Mouse (Mus musculus) Patski (cell line): ENCODE results near the gene Oosp2. TPM values are rescaled to one million over a fixed set of nuclear protein-coding genes. Genes with fewer than 3 reads are reported as not detected.

Experiments used
- ATAC-seq: fragments of 100-300 bp; one replicate; pipeline ENCODE4 v1.8.0; 2021
- CTCF ChIA-PET: fragments of 350-600 bp; sonication (Branson Sonifier 250); formaldehyde crosslinking; loops from one replicate; lab custom pipeline; 2022; ENCODE audit warnings: inconsistent platforms; lab: Charles Lee
- POLR2A ChIA-PET: fragments of 350-600 bp; sonication (Branson Sonifier 250); formaldehyde crosslinking; loops from one replicate; lab custom pipeline; 2022; ENCODE audit warnings: antibody characterized with exemption, inconsistent platforms; lab: Charles Lee
- DNase-seq: peaks from one replicate; pipeline ENCODE4 v3.0.0-alpha.2; 2011; ENCODE audit warnings: low read depth, low spot score
- H3K27me3 ChIP-seq: fragments of 371-371 bp; one replicate; pipeline ENCODE4 v1.5.1; 2021
- CTCF ChIP-seq: fragments of 100-300 bp; IDR thresholded peaks from one replicate; pipeline ENCODE4 v1.5.1; 2021
- in situ Hi-C: fragments of 300-500 bp; cut with MboI; formaldehyde crosslinking; loops from 3 replicates; pipeline ENCODE4 v1.11.1; 2018; ENCODE audit warnings: low pct_unique_long_range_greater_than_20kb, mixed read lengths
- polyA plus RNA-seq: library from polyadenylated mRNA; unstranded; gene quantifications from one replicate; pipeline ENCODE4 v1.2.3, GENCODE M21; 2021

The Oosp2 gene
- polyA plus RNA-seq, 1 experiment from 2014 or later = not detected

DNA sequence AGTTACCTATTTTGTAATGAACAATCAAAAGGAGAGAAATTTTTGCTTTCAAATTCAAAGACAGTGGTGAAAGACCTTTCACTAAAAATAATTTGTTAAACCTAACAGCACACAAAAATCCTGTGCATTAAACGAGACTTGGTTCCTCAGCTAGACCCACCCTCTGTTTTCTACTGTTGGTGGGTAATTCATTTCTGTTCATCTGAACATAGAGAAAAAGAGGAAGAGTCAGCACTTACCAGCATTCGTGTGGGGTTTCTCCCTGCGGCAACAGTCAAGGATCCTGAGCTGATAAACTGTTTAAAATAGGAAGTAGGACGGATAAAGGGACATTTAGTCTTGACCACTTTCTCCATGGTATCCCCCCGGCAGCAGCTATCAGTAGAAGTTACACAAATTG, 24.8 kb downstream of the Oosp2 start:
- no peak for ATAC-seq
- ChIA-PET CTCF (no interaction called here), POLR2A (no interaction called here)
- no peak for TF ChIP-seq CTCF
- no peak for DNase-seq
- H3K27me3 ChIP-seq = no peaks in the 10 kb centered on the region
- in situ Hi-C loops = no loop called here

DNA sequence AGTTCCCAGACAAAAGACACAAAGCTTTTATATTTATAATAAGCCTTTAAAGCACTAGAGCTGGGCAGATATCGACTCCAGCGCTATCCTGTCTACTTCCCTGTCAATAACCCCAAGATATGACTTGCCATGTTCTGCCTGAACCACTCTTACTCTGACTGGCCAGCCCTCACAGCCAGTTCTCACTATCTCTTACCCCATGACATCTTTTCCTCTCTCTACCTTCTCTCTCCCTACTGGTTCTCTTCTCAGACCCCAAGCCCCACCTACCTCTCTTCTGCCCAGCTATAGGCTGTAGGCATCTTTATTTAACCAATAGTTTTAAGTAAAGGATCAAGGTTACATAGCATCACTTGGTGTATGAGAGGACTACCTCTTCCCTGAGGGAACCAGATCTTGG, 26.0 kb downstream of the Oosp2 start:
- in situ Hi-C loops = no loop called here
- ChIA-PET CTCF (interaction anchor here (0.7 to 1.8 kb wide), 2 partner anchors 9 to 28 kb away, joined by 3 to 4 read pairs; no protein-coding TSS in a partner anchor), POLR2A (interaction anchor here (0.6 kb wide), 1 partner anchor 1065 kb away, joined by 3 read pairs; no protein-coding TSS in a partner anchor)
- DNase-seq (no peak), ATAC-seq (no peak)
- TF ChIP-seq CTCF = no peak
- no peaks in the 10 kb centered on the region for H3K27me3 ChIP-seq

DNA sequence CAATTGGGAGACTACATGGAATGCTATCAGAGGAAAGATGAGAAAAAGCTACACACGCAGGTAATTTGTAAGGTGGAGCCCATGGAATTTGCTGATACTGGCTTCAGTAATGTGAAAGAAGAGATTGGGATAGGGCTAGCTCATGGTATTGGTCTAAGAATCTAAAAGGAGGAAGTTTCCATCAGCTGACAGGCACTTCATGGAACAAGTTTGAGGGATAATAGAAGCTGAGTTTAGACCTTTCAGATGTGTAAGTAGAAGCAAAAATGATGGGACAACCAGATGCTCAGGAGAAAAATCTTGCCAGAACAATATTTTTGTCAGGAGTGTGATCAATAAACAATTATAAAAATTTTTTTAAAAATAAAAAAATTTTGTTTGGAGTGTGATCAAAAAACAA, 26.6 kb downstream of the Oosp2 start:
- in situ Hi-C loops = no loop called here
- no peaks in the 10 kb centered on the region for H3K27me3 ChIP-seq
- ATAC-seq (no peak), DNase-seq (no peak)
- ChIA-PET POLR2A (interaction anchor here (0.7 kb wide), 1 partner anchor 202 kb away, joined by 3 read pairs; no protein-coding TSS in a partner anchor), CTCF (interaction anchor here (1.8 kb wide), 1 partner anchor 10 kb away, joined by 4 read pairs; no protein-coding TSS in a partner anchor)
- no peak for TF ChIP-seq CTCF

DNA sequence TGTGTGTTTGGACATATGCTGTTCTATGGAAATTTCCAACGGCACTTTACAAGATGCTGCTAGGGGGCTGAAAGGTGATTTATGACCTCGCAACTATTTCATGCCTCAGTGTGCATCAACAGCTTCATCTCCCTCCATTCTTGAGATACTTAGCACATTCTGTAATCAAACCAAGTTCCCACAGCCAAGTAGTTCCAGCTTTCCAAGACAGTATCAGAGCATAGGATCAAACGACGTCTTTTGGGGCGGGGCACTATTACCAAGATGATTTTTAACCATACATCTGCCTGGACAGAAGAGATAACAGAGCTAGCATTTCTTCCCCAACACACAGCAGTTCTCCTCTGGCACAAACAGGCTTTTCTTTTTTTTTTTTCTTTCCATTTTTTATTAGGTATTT, 35.1 kb downstream of the Oosp2 start:
- CTCF ChIA-PET = interaction anchor here (0.8 to 2.4 kb wide), 2 partner anchors 12 to 18 kb away, joined by 3 to 6 read pairs; no protein-coding TSS in a partner anchor
- in situ Hi-C loops = no loop called here
- DNase-seq (no peak), ATAC-seq (peak; percentile 84)
- no peaks in the 10 kb centered on the region for H3K27me3 ChIP-seq
- no peak for TF ChIP-seq CTCF
- POLR2A ChIA-PET = interaction anchor here (0.5 to 0.6 kb wide), 2 partner anchors 15 to 100 kb away, joined by 3 read pairs; no protein-coding TSS in a partner anchor

DNA sequence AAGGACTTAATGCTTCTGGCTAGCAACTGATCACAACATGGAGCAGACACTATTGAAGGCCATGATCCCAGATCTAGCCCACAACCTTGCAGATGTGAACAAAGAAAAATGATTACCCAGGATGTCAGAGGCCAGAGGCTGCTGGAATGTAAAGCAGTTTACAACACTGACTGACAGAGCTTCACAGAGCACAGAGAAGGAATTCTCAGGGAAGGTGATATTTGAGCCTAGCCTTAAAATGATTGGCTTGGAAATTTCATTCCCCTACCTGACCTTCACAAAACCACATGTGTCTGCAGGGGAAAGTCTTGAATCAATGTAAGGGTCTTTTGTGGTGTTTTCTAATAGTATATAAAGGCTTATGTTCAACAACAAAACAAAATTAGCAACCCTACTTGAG, 35.6 kb downstream of the Oosp2 start:
- TF ChIP-seq CTCF = no peak
- H3K27me3 ChIP-seq = no peaks in the 10 kb centered on the region
- ChIA-PET CTCF (interaction anchor here (1.3 to 2.4 kb wide), 3 partner anchors 13 to 143 kb away, joined by 3 to 6 read pairs (median 4); no protein-coding TSS in a partner anchor), POLR2A (interaction anchor here (0.5 kb wide), 1 partner anchor 15 kb away, joined by 3 read pairs; no protein-coding TSS in a partner anchor)
- ATAC-seq (peak; percentile 58), DNase-seq (no peak)
- in situ Hi-C loops = no loop called here

DNA sequence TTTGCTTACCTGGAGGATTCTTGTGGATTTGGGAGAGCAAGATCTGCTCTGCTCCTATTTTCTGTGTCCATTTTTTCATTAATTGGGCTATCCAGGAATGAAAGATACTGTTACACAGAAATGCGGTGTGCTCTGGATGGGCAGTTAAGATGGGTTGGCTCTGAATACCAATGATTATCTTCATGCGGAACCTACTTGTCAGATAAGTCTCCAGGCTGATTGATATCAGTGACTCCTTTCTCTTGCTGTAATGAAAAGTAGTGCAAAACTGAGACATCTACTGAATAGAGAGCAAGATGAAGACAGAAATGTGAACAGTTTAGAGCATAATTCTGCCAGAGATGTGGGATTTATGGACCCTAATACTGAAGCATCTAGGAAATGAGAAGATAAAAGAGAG, 36.8 kb downstream of the Oosp2 start, which contains the start of gene Ms4a2:
TSS of gene Ms4a2 (minus strand) at position 169 of the 400 bp plus-strand sequence.
- ChIA-PET CTCF (interaction anchor here (1.3 to 1.7 kb wide), 3 partner anchors 9 to 144 kb away, joined by 3 to 4 read pairs (median 3); no protein-coding TSS in a partner anchor), POLR2A (no interaction called here)
- no peak for TF ChIP-seq CTCF
- DNase-seq (no peak), ATAC-seq (peak; percentile 27)
- in situ Hi-C loops = no loop called here
- H3K27me3 ChIP-seq = no peaks in the 10 kb centered on the region

DNA sequence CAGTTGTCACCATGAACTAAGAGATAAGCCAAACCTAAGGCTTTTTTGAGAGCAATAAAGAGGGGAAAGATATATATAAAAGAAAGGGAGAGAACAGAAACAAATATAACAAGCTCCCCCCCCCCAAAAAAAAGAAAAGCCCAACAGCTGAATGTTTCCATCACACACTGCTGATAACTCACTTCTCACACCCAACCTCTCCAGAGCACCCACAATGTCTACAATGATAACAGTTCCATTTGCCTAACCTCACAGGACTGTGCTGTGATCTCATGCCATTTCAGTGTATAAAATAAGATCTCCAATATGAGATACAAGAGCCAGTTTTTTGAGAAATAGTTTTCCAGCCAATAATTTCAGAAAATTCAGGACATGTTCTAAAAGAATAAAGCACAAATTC, 42.4 kb downstream of the Oosp2 start:
- in situ Hi-C loops = no loop called here
- TF ChIP-seq CTCF = no peak
- H3K27me3 ChIP-seq = no peaks in the 10 kb centered on the region
- ChIA-PET POLR2A (no interaction called here), CTCF (no interaction called here)
- ATAC-seq (no peak), DNase-seq (no peak)

DNA sequence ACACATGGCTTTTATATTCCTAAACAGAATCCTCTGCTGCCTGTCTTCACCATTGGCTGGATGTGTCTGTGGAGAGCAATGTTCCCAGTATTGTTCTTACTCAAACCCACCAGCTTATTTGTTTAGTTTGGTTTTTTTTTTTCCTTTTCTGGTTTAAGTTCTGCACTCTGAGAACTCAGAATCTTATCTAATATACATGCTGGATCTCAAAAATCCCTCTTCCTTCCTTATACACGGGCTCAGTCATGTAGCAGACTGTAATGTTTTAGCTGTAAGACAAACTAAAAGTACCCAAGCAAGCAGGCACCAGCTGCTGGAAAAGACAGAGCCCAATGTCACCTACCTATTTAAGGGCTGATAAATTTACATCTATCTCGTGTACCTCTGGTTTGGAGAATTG, 45.6 kb downstream of the Oosp2 start:
- no peak for ATAC-seq
- ChIA-PET POLR2A (interaction anchor here (1.4 kb wide), 1 partner anchor 155 kb away, joined by 3 read pairs; the partner anchor contains the start of gene Mrpl16), CTCF (interaction anchor here (1.0 to 3.9 kb wide), 6 partner anchors 9 to 154 kb away, joined by 3 to 22 read pairs (median 6); partner anchors contain the start of genes Gif, Mrpl16 and Ms4a2)
- DNase-seq = no peak
- H3K27me3 ChIP-seq = no peaks in the 10 kb centered on the region
- no peak for TF ChIP-seq CTCF
- in situ Hi-C loops = no loop called here

DNA sequence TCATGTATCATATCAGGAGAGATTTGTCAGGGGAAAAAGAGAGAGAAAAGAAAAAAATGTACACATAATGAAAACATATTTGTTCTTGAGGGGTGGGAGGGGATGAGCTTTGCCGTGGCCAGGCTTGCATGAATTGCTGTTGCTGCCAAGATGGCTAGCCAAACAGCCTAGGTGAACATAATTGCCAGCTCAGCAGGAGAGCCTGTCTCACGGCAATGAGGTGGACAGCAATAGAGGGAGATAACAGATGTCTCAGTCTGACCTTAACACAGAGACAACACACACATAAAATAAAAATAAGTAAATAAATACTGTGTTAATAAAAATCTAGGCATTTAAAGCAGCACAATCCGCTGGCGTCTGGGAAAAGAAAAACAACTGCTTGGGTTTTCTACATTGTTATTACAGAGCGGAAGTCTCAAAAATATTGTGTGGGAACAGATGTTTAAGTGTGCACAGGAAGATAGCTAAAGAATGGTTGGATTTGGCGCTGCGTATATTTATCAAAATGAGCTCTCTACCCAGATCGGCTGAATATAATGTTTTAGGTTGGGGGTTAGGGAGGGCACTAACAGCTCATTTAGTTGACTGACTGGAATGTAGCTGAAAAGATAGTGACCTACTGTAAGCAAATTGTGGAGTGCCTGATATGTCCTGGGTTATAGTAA, 46.4 kb downstream of the Oosp2 start:
- TF ChIP-seq CTCF = no peak
- POLR2A ChIA-PET = interaction anchor here (0.6 to 1.4 kb wide), 2 partner anchors 156 to 269 kb away, joined by 3 to 4 read pairs; partner anchors contain the start of gene Mrpl16

DNA sequence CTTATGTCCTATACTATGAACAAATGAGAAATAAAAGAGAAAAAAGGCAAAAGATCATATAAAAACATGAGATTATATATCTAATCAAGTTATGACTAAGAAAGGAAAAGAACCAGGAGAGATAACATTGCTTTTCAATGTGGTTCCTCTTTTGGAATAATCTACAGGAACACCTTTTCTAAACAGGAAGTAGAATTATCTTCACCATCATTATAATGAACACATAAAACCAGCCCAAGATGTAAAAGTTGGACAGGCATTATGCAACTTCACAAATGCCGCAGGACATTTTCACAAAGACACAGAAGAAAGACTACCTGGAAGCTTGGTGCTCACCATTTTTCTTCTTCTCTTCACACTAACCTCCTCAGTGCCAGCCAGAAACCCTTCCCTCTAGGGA, 47.3 kb downstream of the Oosp2 start:
- POLR2A ChIA-PET = interaction anchor here (0.6 to 1.4 kb wide), 2 partner anchors 157 to 270 kb away, joined by 3 to 4 read pairs; partner anchors contain the start of gene Mrpl16
- in situ Hi-C loops = no loop called here

More for the DNA sequence above, 46.4 kb downstream of the Oosp2 start:
- in situ Hi-C loops = no loop called here
- no peaks in the 10 kb centered on the region for H3K27me3 ChIP-seq
- ATAC-seq (no peak), DNase-seq (no peak)
- CTCF ChIA-PET = interaction anchor here (0.7 to 3.9 kb wide), 8 partner anchors 10 to 206 kb away, joined by 3 to 22 read pairs (median 4); partner anchors contain the start of genes Gif, Mrpl16, Ms4a2 and Stx3

More for the DNA sequence above, 47.3 kb downstream of the Oosp2 start:
- ATAC-seq (no peak), DNase-seq (no peak)
- CTCF ChIA-PET = interaction anchor here (0.7 to 3.9 kb wide), 7 partner anchors 14 to 156 kb away, joined by 3 to 22 read pairs (median 4); partner anchors contain the start of gene Mrpl16
- H3K27me3 ChIP-seq = no peaks in the 10 kb centered on the region
- no peak for TF ChIP-seq CTCF
